Mouse (Mus musculus) hindbrain, embryonic 16.5 days (tissue): ENCODE measurements at regions not wholly inside any gene's neighbourhood (a gene's known extent, or its start where the extent isn't known, plus 50 kb on each side); places are given as distances from the start of the nearest gene placed in this dataset.
A peak's percentile ranks its signal among the peaks of the same experiment; 100 is the strongest.

Source experiments
- ATAC-seq: fragments of 200-750 bp; cut with Nextera tagmentation; 2 replicates; pipeline ENCODE4 v1.8.0; 2017; ENCODE audit warnings: moderate TSS enrichment, moderate library complexity
- H3K27ac ChIP-seq: fragments of 300-500 bp; sonication (generic); 2 replicates; pipeline ENCODE4 v1.5.1; 2014; ENCODE audit warnings: low read depth, mild to moderate bottlenecking, control low read depth, low read length, moderate library complexity
- H3K27me3 ChIP-seq: fragments of 300-500 bp; sonication (generic); replicated peaks from 2 replicates; pipeline ENCODE4 v1.6.1; 2014; ENCODE audit warnings: low read length; ENCODE audit not compliant: control insufficient read depth, insufficient read depth
- H3K36me3 ChIP-seq: fragments of 300-500 bp; sonication (generic); 2 replicates; pipeline ENCODE4 v1.6.1; 2014; ENCODE audit warnings: mild to moderate bottlenecking, low read length, moderate library complexity, mixed read lengths; ENCODE audit not compliant: control insufficient read depth, insufficient read depth
- H3K4me1 ChIP-seq: fragments of 300-500 bp; sonication (generic); 2 replicates; pipeline ENCODE4 v1.6.1; 2014; ENCODE audit warnings: low read depth, low read length; ENCODE audit not compliant: control insufficient read depth, insufficient read depth
- H3K4me2 ChIP-seq: fragments of 300-500 bp; sonication (generic); 2 replicates; pipeline ENCODE4 v1.6.1; 2014; ENCODE audit warnings: mild to moderate bottlenecking, low read length, control low read depth, moderate library complexity
- H3K4me3 ChIP-seq: fragments of 300-500 bp; sonication (generic); 2 replicates; pipeline ENCODE4 v1.5.1; 2014; ENCODE audit warnings: mild to moderate bottlenecking, low read length, control low read depth, moderate library complexity
- H3K9ac ChIP-seq: fragments of 300-500 bp; sonication (generic); 2 replicates; pipeline ENCODE4 v1.6.1; 2014; ENCODE audit warnings: low read depth, mild to moderate bottlenecking, control low read depth, low read length, moderate library complexity
- H3K9me3 ChIP-seq: fragments of 300-500 bp; sonication (generic); 2 replicates; pipeline ENCODE4 v1.6.1; 2014; ENCODE audit warnings: mild to moderate bottlenecking, low read length, moderate library complexity; ENCODE audit not compliant: control insufficient read depth
- WGBS: fragments of 180-500 bp; shearing (Covaris S2); extraction: QIAGEN DNeasy Blood & Tissue Kit; methylation state at CpG from one replicate; pipeline ENCODE4 v1.1.7; 2014; 5-methylcytosine and 5-hydroxymethylcytosine counted together

- Histone ChIP-seq H3K4me2 (no peak overlapping the region), H3K27me3 (no peaks in the 10 kb centered on the region), H3K36me3 (no peaks in the 10 kb centered on the region), H3K9me3 (no peaks in the 10 kb centered on the region; the same call in 1 of the 2 replicates), H3K9ac (no peak overlapping the region), H3K4me3 (no peak overlapping the region), H3K4me1 (peaks cover 7% of the 10 kb centered on the region; the same call in 1 of the 2 replicates), H3K27ac (no peak overlapping the region)
- no peak for ATAC-seq
These were observed 65.4 kb upstream of the Tut7 start for GRCm38 (mm10) chr13:59888038-59889016.

GRCm38 (mm10) chr13:59887306-59887705, 64.4 kb upstream of the Tut7 start:
- Histone ChIP-seq H3K27ac (no peak overlapping the region), H3K4me1 (peaks cover 7% of the 10 kb centered on the region; the same call in 1 of the 2 replicates), H3K4me3 (no peak overlapping the region), H3K36me3 (no peaks in the 10 kb centered on the region), H3K4me2 (no peak overlapping the region), H3K27me3 (no peaks in the 10 kb centered on the region), H3K9ac (no peak overlapping the region), H3K9me3 (no peaks in the 10 kb centered on the region; the same call in 1 of the 2 replicates)
- WGBS, result 75% methylated on average over 4 of the region's 4 CpGs
- no peak for ATAC-seq

GRCm38 (mm10) chr13:59886572-59886971, 63.6 kb upstream of the Tut7 start:
- H3K27me3 ChIP-seq, result no peaks in the 10 kb centered on the region
- ATAC-seq, result no peak
- H3K27ac ChIP-seq, result no peak overlapping the region
- H3K9me3 ChIP-seq, result no peaks in the 10 kb centered on the region; the same call in 1 of the 2 replicates
- 52% methylated on average over 3 of the region's 3 CpGs for WGBS
- H3K9ac ChIP-seq, result no peak overlapping the region
- H3K36me3 ChIP-seq, result no peaks in the 10 kb centered on the region
- H3K4me2 ChIP-seq, result no peak overlapping the region
- H3K4me3 ChIP-seq, result no peak overlapping the region
- H3K4me1 ChIP-seq, result peaks cover 5% of the 10 kb centered on the region; the same call in 1 of the 2 replicates

DNA sequence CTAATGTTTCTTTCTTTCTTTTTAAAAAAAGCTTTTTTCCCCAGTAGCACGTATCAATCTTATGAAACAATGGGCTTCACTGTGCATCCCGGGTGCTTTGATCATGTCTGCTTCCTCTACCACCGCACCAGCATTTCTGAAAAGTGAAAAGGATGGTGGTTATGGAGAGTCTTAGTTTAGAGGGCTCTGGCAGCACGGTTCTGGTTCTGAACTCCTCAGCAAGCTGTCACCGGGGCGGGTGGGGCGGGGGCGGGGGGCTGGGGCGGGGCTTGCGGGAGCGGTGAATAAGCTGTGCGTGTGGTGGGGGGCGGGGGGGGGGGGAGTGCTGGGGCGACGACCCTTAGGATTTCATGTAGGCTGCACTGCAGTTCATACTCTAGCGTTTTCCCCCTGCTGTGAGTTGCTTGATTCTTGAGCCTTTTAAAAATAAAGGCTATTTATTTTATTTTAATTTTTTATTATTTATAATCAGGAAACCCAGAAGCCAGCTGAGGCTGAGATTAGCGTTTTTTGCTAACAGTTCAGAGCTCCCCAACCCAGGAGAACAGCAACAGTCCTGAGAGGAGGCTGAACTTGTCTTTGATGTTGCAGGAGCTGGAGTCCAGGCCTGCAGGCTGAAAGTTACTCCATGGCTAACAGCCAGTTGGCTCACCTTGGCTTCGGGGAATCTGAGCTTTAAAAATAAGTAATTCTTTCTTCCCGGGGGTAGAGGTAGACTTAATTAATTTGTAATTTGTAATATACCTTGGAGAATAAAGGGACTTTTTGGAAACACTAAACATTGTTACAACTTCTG, 59.2 kb upstream of the Tut7 start:
- H3K27me3 ChIP-seq, result no peaks in the 10 kb centered on the region
- H3K9ac ChIP-seq, result 0 out of 2 replicates have a peak overlapping the region, but pooled peaks have one; percentile 13
- no peaks in the 10 kb centered on the region; the same call in 1 of the 2 replicates for H3K9me3 ChIP-seq
- 0 out of 2 replicates have a peak overlapping the region, but pooled peaks have one; percentile 27 for H3K27ac ChIP-seq
- H3K4me3 ChIP-seq, result peak overlapping the region; percentile 3; the same call in 1 of the 2 replicates
- 15% methylated on average over 15 of the region's 19 CpGs for WGBS
- H3K4me1 ChIP-seq, result no peaks in the 10 kb centered on the region; the same call in 1 of the 2 replicates
- H3K4me2 ChIP-seq, result peak overlapping the region; percentile 48
- peak; percentile 37 for ATAC-seq
- no peaks in the 10 kb centered on the region for H3K36me3 ChIP-seq

- no peak for ATAC-seq
- Histone ChIP-seq H3K4me3 (no peak overlapping the region), H3K9ac (no peak overlapping the region), H3K36me3 (no peaks in the 10 kb centered on the region), H3K4me2 (no peak overlapping the region), H3K9me3 (no peaks in the 10 kb centered on the region), H3K27ac (no peak overlapping the region), H3K4me1 (no peaks in the 10 kb centered on the region; the same call in 1 of the 2 replicates), H3K27me3 (no peaks in the 10 kb centered on the region)
- WGBS, result 63% methylated on average over 3 of the region's 3 CpGs
These were observed 57.1 kb upstream of the Tut7 start for GRCm38 (mm10) chr13:59880055-59880454.

- Histone ChIP-seq H3K9me3 (no peaks in the 10 kb centered on the region), H3K36me3 (no peaks in the 10 kb centered on the region), H3K4me3 (no peak overlapping the region), H3K27ac (no peak overlapping the region), H3K4me2 (no peak overlapping the region), H3K4me1 (no peaks in the 10 kb centered on the region), H3K27me3 (no peaks in the 10 kb centered on the region), H3K9ac (no peak overlapping the region)
- WGBS, result 53% methylated on average over 2 of the region's 2 CpGs
- ATAC-seq, result no peak
These were observed 52.7 kb upstream of the Tut7 start for GRCm38 (mm10) chr13:59875637-59876036.

DNA sequence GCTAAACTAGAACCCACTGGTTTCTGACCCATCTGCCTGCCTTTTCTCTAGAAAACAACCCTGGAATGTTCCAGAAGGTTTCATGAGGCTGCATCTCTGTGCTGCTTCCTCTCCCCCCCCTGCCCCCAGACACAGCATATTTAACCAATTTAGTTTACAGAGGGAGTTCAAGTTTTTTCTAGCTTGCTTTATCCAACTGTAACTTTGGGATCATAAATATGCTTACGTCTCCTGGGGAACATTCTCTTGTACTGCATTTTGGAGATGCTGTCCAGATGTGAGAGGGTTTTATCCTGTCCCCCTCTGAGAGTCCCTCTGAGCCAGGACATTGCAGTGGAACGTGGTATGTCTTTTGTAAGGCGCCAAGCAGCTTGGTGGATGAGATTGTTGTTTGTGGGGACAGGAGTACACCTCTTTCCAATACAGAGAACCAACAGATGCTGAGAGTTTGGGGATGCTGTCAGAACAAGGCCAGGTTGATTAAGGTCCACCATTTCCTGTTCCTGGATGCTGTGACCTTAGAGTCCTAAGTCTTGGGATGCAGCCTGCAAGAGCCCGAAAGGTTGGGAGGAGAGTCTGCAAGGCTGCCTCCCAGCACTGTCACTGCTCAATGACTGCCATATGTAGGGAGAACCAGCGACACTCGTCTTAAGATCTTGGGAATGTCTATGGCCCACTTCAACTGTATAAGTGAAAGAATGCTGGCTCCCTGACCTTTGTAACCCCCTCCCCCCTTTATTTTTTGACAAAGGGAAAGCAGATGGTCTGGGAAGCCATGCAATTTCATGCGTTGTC, 51.4 kb upstream of the Tut7 start:
- H3K9me3 ChIP-seq, result no peaks in the 10 kb centered on the region
- ATAC-seq, result no peak
- no peak overlapping the region for H3K27ac ChIP-seq
- H3K4me3 ChIP-seq, result no peak overlapping the region
- H3K9ac ChIP-seq, result no peak overlapping the region
- H3K36me3 ChIP-seq, result no peaks in the 10 kb centered on the region
- 73% methylated on average over 7 of the region's 7 CpGs for WGBS
- no peak overlapping the region for H3K4me2 ChIP-seq
- no peaks in the 10 kb centered on the region for H3K27me3 ChIP-seq
- no peaks in the 10 kb centered on the region for H3K4me1 ChIP-seq
